Mouse (Mus musculus) erythroblast, embryonic 14.5 days (primary cell): ENCODE results near the gene Wdr45b.
"Not testable (repeated sequence)": the region's sequence is repeated elsewhere in the genome, so short reads cannot be mapped to it uniquely, and the experiment has no call there.

Experiments
- GATA1 ChIP-seq: IDR thresholded peaks from 2 replicates; pipeline ENCODE4 v1.6.1; 2012; ENCODE audit warnings: low read length, inconsistent platforms, mixed read lengths
- TAL1 ChIP-seq: IDR thresholded peaks from 3 replicates; pipeline ENCODE4 v1.6.1; 2012; ENCODE audit warnings: low read length, inconsistent platforms, mixed read lengths

GRCm38 (mm10) chr11:121307712-121308111 lies 46.5 kb downstream of the Wdr45b start:
- TF ChIP-seq TAL1, GATA1: not testable (repeated sequence)
